ENCODE assay signal across 8 mouse cellular contexts in genomic region chr1:151009115-151009797, GRCm38 (mm10). TPM values are rescaled to one million over a fixed set of nuclear protein-coding genes. Genes with fewer than 3 reads are reported as not detected.
DNase-seq lines count a peak whose midpoint lies in the region; ATAC-seq and TF ChIP-seq lines count a peak whose summit lies in the region.

No protein-coding gene starts in this region.

- no peaks in the 10 kb centered on the region for H3K79me2 ChIP-seq in liver, adult 2 months (ENCODE audit: control insufficient read depth, insufficient read depth, low read length)

- no peak overlapping the region for H3K27ac ChIP-seq in cerebellum, adult 2 months (ENCODE audit: insufficient read depth, low read length)
- H3K27ac ChIP-seq in liver, adult 2 months (replicated peaks; ENCODE audit: insufficient read depth, low read depth, low read length) = no peak overlapping the region
- no peak overlapping the region for H3K27ac ChIP-seq in neural tube, embryonic 11.5 days (ENCODE audit: low read depth, low read length)

- TF ChIP-seq POLR2A in cerebellum, adult 2 months (IDR thresholded peaks at IDR 0.05; ENCODE audit: borderline replicate concordance, insufficient read depth, low read length) = no peak
- TF ChIP-seq POLR2A in liver, adult 2 months (IDR thresholded peaks at IDR 0.05; ENCODE audit: extremely low read depth, insufficient read depth, low read length) = no peak

- no peak overlapping the region for H3K4me3 ChIP-seq in cerebellum, adult 2 months (replicated peaks; ENCODE audit: insufficient read depth, low read depth, low read length)
- H3K4me3 ChIP-seq in liver, adult 2 months (ENCODE audit: insufficient read depth, low read depth, low read length) = no peak overlapping the region
- H3K4me3 ChIP-seq in neural tube, embryonic 11.5 days (ENCODE audit: low read depth, low read length) = no peak overlapping the region

- DNase-seq in A20 (ENCODE audit: low read depth, low spot score) = peak; percentile 71
- DNase-seq in ES-CJ7 (ENCODE audit: low read depth, low spot score) = peak; percentile 67
- peak; percentile 41 to 46 for DNase-seq in cerebellum, adult 2 months
- peak; percentile 79 for DNase-seq in forelimb bud, embryonic 11.5 days (ENCODE audit: low read depth, low spot score)
- peak; percentile 78 for DNase-seq in kidney, adult 9 months
- peak; percentile 33 for DNase-seq in liver, adult 2 months (ENCODE audit: extremely low read depth, low read depth, low spot score)
- peak; percentile 45 for DNase-seq in neural tube, embryonic 11.5 days (ENCODE audit: low spot score)
- peak; percentile 66 for DNase-seq in thymus, postnatal 25 days

- no peaks in the 10 kb centered on the region for H3K9me3 ChIP-seq in neural tube, embryonic 11.5 days (ENCODE audit: control insufficient read depth, low read length)

- no peak overlapping the region for H3K4me2 ChIP-seq in neural tube, embryonic 11.5 days (ENCODE audit: low read depth)

- peak; percentile 66; the same call in 1 of the 2 replicates for TF ChIP-seq CTCF in cerebellum, adult 2 months (IDR thresholded peaks at IDR 0.05; ENCODE audit: borderline replicate concordance, insufficient read depth, low read depth, low read length)
- TF ChIP-seq CTCF in liver, adult 2 months (IDR thresholded peaks at IDR 0.05; ENCODE audit: low read depth, low read length) = peak; percentile 52

- peak; percentile 71 for ATAC-seq in neural tube, embryonic 11.5 days (ENCODE audit: insufficient read depth, low FRiP score, low TSS enrichment)

- 32% methylated on average over 6 of the region's 6 CpGs for WGBS in cerebellum, adult 2 months
- 32% methylated on average over 6 of the region's 6 CpGs for WGBS in liver, adult 2 months
- WGBS in neural tube, embryonic 11.5 days = 29% methylated on average over 6 of the region's 6 CpGs

- H3K27me3 ChIP-seq in cerebellum, adult 2 months (ENCODE audit: control insufficient read depth, insufficient read depth, low read length) = no peaks in the 10 kb centered on the region
- no peaks in the 10 kb centered on the region for H3K27me3 ChIP-seq in liver, adult 2 months (ENCODE audit: control insufficient read depth, insufficient read depth, low read length)
- no peaks in the 10 kb centered on the region for H3K27me3 ChIP-seq in neural tube, embryonic 11.5 days (ENCODE audit: control insufficient read depth, insufficient read depth, low read length)

- H3K9ac ChIP-seq in liver, adult 2 months (ENCODE audit: low read depth, low read length) = no peak overlapping the region
- no peak overlapping the region for H3K9ac ChIP-seq in neural tube, embryonic 11.5 days (ENCODE audit: low read length)

- H3K4me1 ChIP-seq in cerebellum, adult 2 months (ENCODE audit: control insufficient read depth, insufficient read depth, low read length) = no peaks in the 10 kb centered on the region
- no peaks in the 10 kb centered on the region for H3K4me1 ChIP-seq in liver, adult 2 months (ENCODE audit: control insufficient read depth, insufficient read depth, low read length)
- H3K4me1 ChIP-seq in neural tube, embryonic 11.5 days (ENCODE audit: control insufficient read depth, insufficient read depth, low read length) = no peaks in the 10 kb centered on the region

- no peaks in the 10 kb centered on the region for H3K36me3 ChIP-seq in liver, adult 2 months (ENCODE audit: control insufficient read depth, insufficient read depth, low read length)
- no peaks in the 10 kb centered on the region for H3K36me3 ChIP-seq in neural tube, embryonic 11.5 days (ENCODE audit: control insufficient read depth, insufficient read depth, low read length)

RNA-seq across cellular contexts. Expression of gene Hmcn1, which starts 16.0 kb away (rescaled TPM):
- polyA plus RNA-seq in cerebellum, adult 2 months (2012; rRNA removed) = 5.3 and 6.0 TPM in 2 replicates
- 2.7 and 4.5 TPM in 2 replicates for total RNA-seq in liver, adult 2 months (2014; rRNA removed)
- polyA plus RNA-seq in liver, adult 2 months (2012; rRNA removed) = 0.80 and 1.0 TPM in 2 replicates
- polyA plus RNA-seq in neural tube, embryonic 11.5 days (2014; fragmentation: Nextera tagmentation; extraction: Ambion mirVana) = 8.9 and 12.3 TPM in 2 replicates
